Mouse (Mus musculus): ENCODE data around the gene Pex3. TPM values are rescaled to one million over a fixed set of nuclear protein-coding genes. Genes with fewer than 3 reads are reported as not detected.

The Pex3 gene
- polyA plus RNA-seq, 1 experiment from 2014 or later = 21.1 TPM

- H3K9me3 ChIP-seq (ENCODE audit: control insufficient read depth, low read length) = no peaks in the 10 kb centered on the region
- DNase-seq (ENCODE audit: low spot score) (no peak), ATAC-seq (replicated peaks; ENCODE audit: low FRiP score) (no peak)
- H3K27ac ChIP-seq (ENCODE audit: low read depth, low read length) = no peak overlapping the region
- no peaks in the 10 kb centered on the region for H3K27me3 ChIP-seq (replicated peaks; ENCODE audit: control insufficient read depth, insufficient read depth, low read length)
- 83% methylated on average over 6 of the region's 6 CpGs for WGBS
- no peak overlapping the region for H3K4me2 ChIP-seq
- H3K36me3 ChIP-seq (ENCODE audit: control insufficient read depth, insufficient read depth, low read length) = no peaks in the 10 kb centered on the region
- H3K4me1 ChIP-seq (replicated peaks; ENCODE audit: control insufficient read depth, insufficient read depth, low read length) = no peaks in the 10 kb centered on the region
- no peak overlapping the region for H3K4me3 ChIP-seq (ENCODE audit: low read depth, low read length)
- H3K9ac ChIP-seq (ENCODE audit: low read depth, low read length) = no peak overlapping the region
Measured at GRCm38 (mm10) chr10:13572410-13572809, 19.5 kb upstream of the Pex3 start.

GRCm38 (mm10) chr10:13572003-13572402, 19.1 kb upstream of the Pex3 start:
- Histone ChIP-seq H3K4me2 (no peak overlapping the region), H3K27ac (ENCODE audit: low read depth, low read length) (no peak overlapping the region), H3K4me1 (replicated peaks; ENCODE audit: control insufficient read depth, insufficient read depth, low read length) (no peaks in the 10 kb centered on the region), H3K9ac (ENCODE audit: low read depth, low read length) (no peak overlapping the region), H3K9me3 (ENCODE audit: control insufficient read depth, low read length) (no peaks in the 10 kb centered on the region), H3K27me3 (replicated peaks; ENCODE audit: control insufficient read depth, insufficient read depth, low read length) (no peaks in the 10 kb centered on the region), H3K4me3 (ENCODE audit: low read depth, low read length) (no peak overlapping the region), H3K36me3 (ENCODE audit: control insufficient read depth, insufficient read depth, low read length) (no peaks in the 10 kb centered on the region)
- WGBS = 57% methylated on average over 10 of the region's 10 CpGs
- DNase-seq (ENCODE audit: low spot score) = no peak
- ATAC-seq (replicated peaks; ENCODE audit: low FRiP score) = no peak

- no peaks in the 10 kb centered on the region for H3K9me3 ChIP-seq (ENCODE audit: control insufficient read depth, low read length)
- no peak overlapping the region for H3K9ac ChIP-seq (ENCODE audit: low read depth, low read length)
- no peaks in the 10 kb centered on the region for H3K36me3 ChIP-seq (ENCODE audit: control insufficient read depth, insufficient read depth, low read length)
- H3K4me2 ChIP-seq = no peak overlapping the region
- ATAC-seq (replicated peaks; ENCODE audit: low FRiP score) = no peak
- DNase-seq (ENCODE audit: low spot score) = no peak
- 78% methylated on average over 9 of the region's 9 CpGs for WGBS
- no peak overlapping the region for H3K4me3 ChIP-seq (ENCODE audit: low read depth, low read length)
- no peak overlapping the region for H3K27ac ChIP-seq (ENCODE audit: low read depth, low read length)
- no peaks in the 10 kb centered on the region for H3K27me3 ChIP-seq (replicated peaks; ENCODE audit: control insufficient read depth, insufficient read depth, low read length)
- H3K4me1 ChIP-seq (replicated peaks; ENCODE audit: control insufficient read depth, insufficient read depth, low read length) = no peaks in the 10 kb centered on the region
Measured at GRCm38 (mm10) chr10:13570697-13571538, 18.0 kb upstream of the Pex3 start.

- 65% methylated on average over 7 of the region's 7 CpGs for WGBS
- Histone ChIP-seq H3K27me3 (replicated peaks; ENCODE audit: control insufficient read depth, insufficient read depth, low read length) (no peaks in the 10 kb centered on the region), H3K4me1 (replicated peaks; ENCODE audit: control insufficient read depth, insufficient read depth, low read length) (no peaks in the 10 kb centered on the region), H3K9ac (ENCODE audit: low read depth, low read length) (no peak overlapping the region), H3K27ac (ENCODE audit: low read depth, low read length) (no peak overlapping the region), H3K4me2 (no peak overlapping the region), H3K4me3 (ENCODE audit: low read depth, low read length) (no peak overlapping the region), H3K36me3 (ENCODE audit: control insufficient read depth, insufficient read depth, low read length) (no peaks in the 10 kb centered on the region), H3K9me3 (ENCODE audit: control insufficient read depth, low read length) (no peaks in the 10 kb centered on the region)
- DNase-seq (ENCODE audit: low spot score) (no peak), ATAC-seq (replicated peaks; ENCODE audit: low FRiP score) (no peak)
Measured at GRCm38 (mm10) chr10:13569818-13570217, 16.9 kb upstream of the Pex3 start.

- ATAC-seq (replicated peaks; ENCODE audit: low FRiP score) = no peak
- 59% methylated on average over 13 of the region's 13 CpGs for WGBS
Measured at GRCm38 (mm10) chr10:13566393-13566792, 13.5 kb upstream of the Pex3 start.

GRCm38 (mm10) chr10:13565080-13565448, 12.1 kb upstream of the Pex3 start:
- Histone ChIP-seq H3K27ac (ENCODE audit: low read depth, low read length) (no peak overlapping the region), H3K36me3 (ENCODE audit: control insufficient read depth, insufficient read depth, low read length) (peaks cover 13% of the 10 kb centered on the region), H3K9ac (ENCODE audit: low read depth, low read length) (no peak overlapping the region), H3K4me1 (replicated peaks; ENCODE audit: control insufficient read depth, insufficient read depth, low read length) (no peaks in the 10 kb centered on the region), H3K9me3 (ENCODE audit: control insufficient read depth, low read length) (no peaks in the 10 kb centered on the region), H3K4me2 (peak overlapping the region; percentile 50), H3K4me3 (ENCODE audit: low read depth, low read length) (no peak overlapping the region), H3K27me3 (replicated peaks; ENCODE audit: control insufficient read depth, insufficient read depth, low read length) (no peaks in the 10 kb centered on the region)
- ATAC-seq (replicated peaks; ENCODE audit: low FRiP score) (no peak), DNase-seq (ENCODE audit: low spot score) (no peak)
- 60% methylated on average over 8 of the region's 8 CpGs for WGBS

More at GRCm38 (mm10) chr10:13566393-13566792, 13.5 kb upstream of the Pex3 start:
- H3K9me3 ChIP-seq (ENCODE audit: control insufficient read depth, low read length) = no peaks in the 10 kb centered on the region
- H3K36me3 ChIP-seq (ENCODE audit: control insufficient read depth, insufficient read depth, low read length) = peaks cover 13% of the 10 kb centered on the region
- no peak for DNase-seq (ENCODE audit: low spot score)
- H3K27me3 ChIP-seq (replicated peaks; ENCODE audit: control insufficient read depth, insufficient read depth, low read length) = no peaks in the 10 kb centered on the region
- no peak overlapping the region for H3K4me3 ChIP-seq (ENCODE audit: low read depth, low read length)
- H3K4me1 ChIP-seq (replicated peaks; ENCODE audit: control insufficient read depth, insufficient read depth, low read length) = no peaks in the 10 kb centered on the region
- no peak overlapping the region for H3K27ac ChIP-seq (ENCODE audit: low read depth, low read length)
- H3K9ac ChIP-seq (ENCODE audit: low read depth, low read length) = no peak overlapping the region
- H3K4me2 ChIP-seq = no peak overlapping the region

GRCm38 (mm10) chr10:13564364-13565079, 11.6 kb upstream of the Pex3 start:
- Histone ChIP-seq H3K9me3 (ENCODE audit: control insufficient read depth, low read length) (no peaks in the 10 kb centered on the region), H3K4me1 (replicated peaks; ENCODE audit: control insufficient read depth, insufficient read depth, low read length) (no peaks in the 10 kb centered on the region), H3K27ac (ENCODE audit: low read depth, low read length) (no peak overlapping the region), H3K4me3 (ENCODE audit: low read depth, low read length) (no peak overlapping the region), H3K36me3 (ENCODE audit: control insufficient read depth, insufficient read depth, low read length) (peaks cover 13% of the 10 kb centered on the region), H3K4me2 (peak overlapping the region; percentile 50), H3K27me3 (replicated peaks; ENCODE audit: control insufficient read depth, insufficient read depth, low read length) (no peaks in the 10 kb centered on the region), H3K9ac (ENCODE audit: low read depth, low read length) (no peak overlapping the region)
- 29% methylated on average over 24 of the region's 24 CpGs for WGBS
- peak; percentile 42 for DNase-seq (ENCODE audit: low spot score)
- ATAC-seq (replicated peaks; ENCODE audit: low FRiP score) = 0 out of 2 replicates have a peak, but pooled peaks have one; percentile 58

GRCm38 (mm10) chr10:13560014-13560674, 7.2 kb upstream of the Pex3 start:
- H3K4me3 ChIP-seq (ENCODE audit: low read depth, low read length) = no peak overlapping the region
- H3K4me2 ChIP-seq = no peak overlapping the region
- DNase-seq (ENCODE audit: low spot score) (no peak), ATAC-seq (replicated peaks; ENCODE audit: low FRiP score) (no peak)
- H3K36me3 ChIP-seq (ENCODE audit: control insufficient read depth, insufficient read depth, low read length) = peaks cover 13% of the 10 kb centered on the region
- no peaks in the 10 kb centered on the region for H3K4me1 ChIP-seq (replicated peaks; ENCODE audit: control insufficient read depth, insufficient read depth, low read length)
- WGBS = 85% methylated on average over 13 of the region's 13 CpGs
- H3K9me3 ChIP-seq (ENCODE audit: control insufficient read depth, low read length) = no peaks in the 10 kb centered on the region
- H3K9ac ChIP-seq (ENCODE audit: low read depth, low read length) = no peak overlapping the region
- H3K27me3 ChIP-seq (replicated peaks; ENCODE audit: control insufficient read depth, insufficient read depth, low read length) = no peaks in the 10 kb centered on the region
- H3K27ac ChIP-seq (ENCODE audit: low read depth, low read length) = no peak overlapping the region
